Mouse (Mus musculus) 3134 (cell line): ENCODE results near the gene Luc7l3.
A peak's percentile ranks its signal among the peaks of the same experiment; 100 is the strongest.

Source experiments
- DNase-seq: peaks from one replicate; pipeline ENCODE4 v3.0.0-alpha.2; 2011; ENCODE audit warnings: low spot score; ENCODE audit not compliant: insufficient read length; ENCODE audit errors: extremely low read depth

The Luc7l3 gene

DNA sequence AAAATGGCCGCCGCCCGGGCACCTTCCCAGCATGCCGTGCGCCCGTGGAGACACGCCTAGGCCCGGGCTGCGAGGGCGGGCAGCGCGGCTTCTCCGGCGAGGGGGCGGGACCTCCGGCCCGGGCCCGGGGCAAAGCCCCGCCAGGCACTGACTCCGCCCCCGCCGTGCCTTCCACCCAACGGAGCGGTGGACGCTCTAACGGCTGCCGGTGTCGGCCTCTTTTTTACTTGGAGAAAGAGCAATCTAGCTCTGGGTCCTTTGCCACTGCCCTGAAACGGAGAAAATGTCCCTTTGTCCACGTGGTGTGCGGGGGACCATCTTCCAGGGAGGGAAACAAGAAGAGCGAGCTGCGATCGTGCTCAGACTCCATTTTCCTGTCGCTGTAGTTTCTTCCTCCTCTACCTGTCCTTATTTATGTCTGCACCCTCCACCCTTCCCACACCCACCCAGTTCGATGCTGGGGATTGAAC is at the start of gene Luc7l3:
Luc7l3 (minus strand) TSS at position 58 of the 470 bp plus-strand sequence.
- peak; percentile 92 for DNase-seq

DNA sequence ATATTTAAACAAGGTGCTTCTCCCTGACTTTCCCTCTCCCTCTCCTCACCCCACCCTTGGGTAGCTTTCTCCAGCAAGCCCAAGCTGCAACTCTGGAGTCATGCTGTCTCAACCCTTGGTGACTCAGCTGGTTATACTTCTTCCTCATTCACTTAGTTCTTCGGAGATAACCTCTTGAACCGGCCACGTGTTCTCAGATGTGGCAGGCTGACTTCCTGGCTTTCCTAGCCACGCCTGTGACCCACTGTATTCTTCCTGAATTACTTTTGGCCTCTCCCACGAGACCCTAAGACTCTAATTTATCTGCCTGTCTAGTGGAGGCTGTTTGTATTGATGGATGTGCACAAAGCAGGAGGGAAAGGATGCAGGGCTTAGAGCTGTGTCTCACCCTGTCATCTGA is 49.0 kb upstream of the Luc7l3 start:
- no peak for DNase-seq

DNA sequence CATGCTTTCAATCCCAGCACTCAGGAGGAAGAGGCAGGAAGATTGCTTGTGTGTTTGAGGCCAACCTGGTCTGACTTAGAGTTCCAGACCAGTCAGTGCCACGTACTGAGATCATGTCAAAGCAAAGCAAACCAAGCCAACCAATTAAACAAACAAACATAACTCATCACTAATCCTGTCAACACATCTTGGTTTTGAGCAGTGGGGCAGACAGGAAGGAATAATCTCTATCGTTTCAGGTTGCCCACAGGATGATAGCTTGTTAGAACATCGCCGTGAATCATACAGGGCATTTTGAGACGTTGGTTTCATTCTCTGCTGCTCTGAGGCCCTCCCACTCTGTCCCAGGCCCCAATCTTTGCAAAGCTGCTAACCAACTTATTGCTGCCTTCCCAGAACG is 48.2 kb upstream of the Luc7l3 start:
- no peak for DNase-seq

DNA sequence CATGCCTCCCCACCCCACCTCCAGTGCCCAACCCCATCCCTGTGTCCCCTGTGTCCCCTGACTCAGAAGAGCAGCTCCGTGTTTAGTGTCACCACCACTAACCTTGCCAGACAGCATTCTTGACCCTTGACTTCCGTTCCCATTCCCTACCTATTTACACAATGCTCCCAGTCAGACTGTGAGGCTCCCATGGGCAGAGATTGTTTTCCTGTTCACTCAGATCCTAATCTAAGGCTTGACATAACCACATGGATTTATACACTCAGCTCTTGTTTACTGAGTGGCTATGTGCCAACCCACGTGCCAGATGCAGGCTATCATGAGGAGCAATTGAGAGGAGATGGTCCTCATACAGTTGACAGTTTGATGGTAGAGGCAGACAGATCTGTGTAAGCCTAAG is 43.6 kb upstream of the Luc7l3 start:
- no peak for DNase-seq

DNA sequence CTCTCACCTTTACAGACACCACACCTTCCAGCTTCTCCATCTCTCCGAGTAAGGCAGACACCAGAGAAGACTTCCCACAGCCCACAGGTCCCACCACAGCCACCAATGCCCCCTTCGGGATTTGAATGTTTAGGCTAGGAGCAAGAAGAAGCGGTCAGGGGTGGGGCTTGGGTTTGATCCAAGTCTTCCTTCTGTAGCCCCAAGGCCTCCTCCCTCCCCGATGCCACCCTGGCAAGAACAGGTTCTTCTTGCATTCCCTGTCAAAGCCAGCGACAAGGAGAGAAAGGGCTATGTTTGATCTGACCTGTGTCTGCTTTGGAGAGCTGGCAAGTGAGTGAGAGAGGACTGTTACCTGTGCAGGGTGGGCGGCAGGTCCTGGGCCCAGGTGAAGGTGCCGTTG is 41.9 kb upstream of the Luc7l3 start:
- DNase-seq, result no peak

DNA sequence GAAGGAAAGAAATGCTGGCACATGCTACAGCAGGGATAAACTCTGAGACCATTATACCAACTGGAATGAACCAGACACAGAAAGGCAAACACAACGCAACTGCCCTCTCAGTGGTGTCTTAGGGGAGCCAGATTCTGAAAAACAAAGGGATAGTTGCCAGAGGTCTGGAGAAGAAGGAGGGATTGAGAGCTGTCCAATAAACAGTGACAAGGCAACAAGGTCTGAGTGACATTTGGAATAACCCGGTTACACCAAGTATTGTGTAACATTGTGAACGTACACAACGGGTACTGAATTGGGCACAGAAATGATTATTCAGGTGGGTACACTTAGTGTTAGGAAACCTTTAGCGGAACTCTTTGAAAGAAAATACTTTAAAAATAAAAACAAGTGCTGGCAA is 40.3 kb upstream of the Luc7l3 start:
- DNase-seq, result no peak

DNA sequence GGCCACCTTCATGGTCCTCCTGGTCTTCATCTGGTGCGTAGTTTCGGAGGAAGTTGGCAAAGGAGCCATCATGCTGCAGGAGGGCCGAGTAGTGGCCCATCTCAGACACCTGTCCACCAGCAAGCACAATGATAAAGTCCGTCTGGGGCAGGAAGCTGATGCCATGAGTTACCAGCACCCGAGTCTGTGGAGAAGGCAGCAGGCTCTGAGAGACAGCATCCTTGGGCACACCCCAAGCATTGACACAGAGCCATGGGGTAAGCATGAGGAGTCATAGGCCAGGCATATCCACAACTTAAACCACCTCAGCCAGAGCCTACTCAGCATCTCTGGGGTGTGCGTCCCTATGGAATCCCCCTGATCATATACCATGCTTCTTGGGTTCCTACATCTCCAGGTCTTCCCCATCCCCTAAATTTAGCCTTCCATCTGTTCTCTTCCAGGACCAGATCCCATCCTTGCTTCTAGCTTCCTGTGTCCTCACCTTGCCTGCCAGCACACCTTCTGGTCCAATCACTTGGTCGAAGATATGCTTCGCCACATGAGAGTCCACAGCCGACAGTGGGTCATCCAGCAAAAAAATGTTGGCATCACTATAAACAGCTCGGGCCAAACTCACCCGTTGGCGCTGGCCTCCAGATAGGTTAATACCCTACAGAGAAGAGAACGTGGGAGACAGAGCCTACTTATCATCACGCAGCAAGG is 39.5 kb upstream of the Luc7l3 start:
- no peak for DNase-seq

DNA sequence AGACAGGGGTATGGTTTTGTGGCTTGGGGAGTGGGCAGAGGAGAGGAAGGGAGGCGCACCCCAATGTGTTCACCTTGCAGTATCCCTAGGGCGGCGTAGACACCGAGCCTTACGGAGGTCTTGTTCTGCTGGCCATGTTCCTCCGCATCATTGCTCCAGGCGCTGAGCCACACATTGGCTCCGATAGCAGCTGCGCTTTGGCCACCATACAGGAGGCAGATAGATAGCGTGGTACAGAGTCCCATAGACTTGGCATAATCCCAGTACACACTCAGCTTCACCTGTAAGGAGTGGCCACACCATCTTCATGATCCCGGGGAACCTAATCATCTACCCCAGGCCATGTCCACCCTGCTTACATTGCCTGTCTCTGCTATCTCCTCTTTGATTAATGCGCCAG is 37.4 kb upstream of the Luc7l3 start:
- DNase-seq, result no peak

DNA sequence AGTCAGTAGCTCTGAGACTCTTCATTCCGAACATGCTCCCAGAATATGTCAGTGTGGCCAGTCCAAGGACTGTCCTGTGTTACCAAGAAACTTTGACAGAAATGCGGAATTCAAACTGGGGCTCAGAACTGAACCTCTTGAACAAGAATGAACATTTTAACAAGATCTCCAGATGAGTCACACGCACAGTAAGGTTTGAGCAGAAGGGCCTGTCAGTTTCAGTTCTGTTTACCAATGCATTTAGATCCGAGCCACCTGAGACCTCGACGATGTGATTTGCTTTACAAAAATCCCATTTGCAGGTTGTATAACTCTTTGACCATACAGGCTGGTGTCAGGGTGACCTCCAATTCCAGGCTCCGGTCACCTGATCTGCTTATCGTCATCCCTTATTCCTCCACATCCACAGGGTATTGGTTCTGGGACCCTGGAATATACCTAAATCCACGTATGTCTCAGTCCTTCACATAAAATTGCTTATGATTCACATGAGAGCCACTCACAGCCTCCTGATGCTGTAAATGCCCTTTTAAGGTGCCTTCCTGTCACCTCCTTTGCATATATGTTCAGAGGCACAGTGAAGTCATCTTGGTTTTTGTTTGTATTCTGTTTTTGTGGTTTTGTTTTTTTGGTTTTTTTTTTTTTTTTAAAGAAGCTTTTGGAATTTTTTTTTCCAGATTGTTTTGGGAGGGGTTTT is 33.9 kb upstream of the Luc7l3 start:
- DNase-seq, result no peak

DNA sequence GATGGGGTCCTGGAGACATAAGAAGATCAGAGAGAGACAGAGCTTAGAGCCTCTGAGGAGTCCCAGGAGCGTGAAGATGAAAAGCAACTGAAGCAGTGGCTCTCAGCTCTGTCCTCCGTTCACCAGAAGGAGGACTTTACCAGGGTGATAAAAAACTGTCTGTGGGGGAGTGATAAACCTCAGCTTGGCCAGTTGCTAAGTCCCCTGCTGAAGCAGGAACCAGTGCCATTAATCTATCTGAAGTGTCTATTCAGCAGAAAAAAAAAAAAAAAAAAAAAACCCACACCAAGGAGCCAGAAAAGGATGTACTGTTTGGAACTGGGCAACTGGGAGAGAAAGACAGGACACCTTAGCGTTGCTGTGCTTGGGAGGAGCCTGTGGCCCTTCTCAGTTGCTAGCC is 29.3 kb upstream of the Luc7l3 start:
- no peak for DNase-seq

DNA sequence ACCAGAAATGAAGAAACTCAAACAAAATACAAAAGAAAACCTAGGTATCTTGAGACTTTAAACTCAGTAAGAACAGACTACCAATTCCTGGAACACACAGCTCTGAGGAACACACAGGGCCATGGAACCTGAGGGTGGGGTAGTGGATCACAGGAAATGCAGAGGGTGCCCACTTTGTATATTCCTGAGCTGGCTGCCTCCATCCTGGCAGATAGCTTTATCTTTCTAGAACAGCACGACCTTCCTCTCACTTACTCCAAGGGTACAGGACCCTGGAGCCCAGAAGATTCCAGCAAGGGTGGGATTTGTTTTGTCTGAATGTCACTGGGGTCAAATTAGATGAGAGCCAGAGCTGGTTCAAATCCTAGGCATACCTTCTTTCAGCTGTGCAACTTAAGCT is 28.5 kb upstream of the Luc7l3 start:
- no peak for DNase-seq

DNA sequence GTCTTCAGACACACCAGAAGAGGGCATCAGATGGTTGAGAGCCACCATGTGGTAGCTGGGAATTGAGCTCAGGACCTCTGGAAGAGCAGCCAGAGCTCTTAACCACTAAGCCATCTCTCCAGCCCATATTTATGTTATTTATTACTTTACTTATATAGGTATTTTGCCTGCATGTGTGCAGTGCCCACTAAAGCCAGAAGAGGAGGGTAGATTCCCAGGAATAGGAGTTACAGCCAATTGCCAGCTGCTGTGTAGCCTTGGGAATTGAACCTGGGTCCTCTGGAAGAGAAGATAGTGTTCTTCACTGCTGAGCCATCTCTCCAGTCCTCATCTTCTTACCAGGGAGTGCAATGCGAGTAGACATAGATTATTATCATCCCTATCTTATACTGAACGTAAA is 28.1 kb upstream of the Luc7l3 start:
- no peak for DNase-seq

DNA sequence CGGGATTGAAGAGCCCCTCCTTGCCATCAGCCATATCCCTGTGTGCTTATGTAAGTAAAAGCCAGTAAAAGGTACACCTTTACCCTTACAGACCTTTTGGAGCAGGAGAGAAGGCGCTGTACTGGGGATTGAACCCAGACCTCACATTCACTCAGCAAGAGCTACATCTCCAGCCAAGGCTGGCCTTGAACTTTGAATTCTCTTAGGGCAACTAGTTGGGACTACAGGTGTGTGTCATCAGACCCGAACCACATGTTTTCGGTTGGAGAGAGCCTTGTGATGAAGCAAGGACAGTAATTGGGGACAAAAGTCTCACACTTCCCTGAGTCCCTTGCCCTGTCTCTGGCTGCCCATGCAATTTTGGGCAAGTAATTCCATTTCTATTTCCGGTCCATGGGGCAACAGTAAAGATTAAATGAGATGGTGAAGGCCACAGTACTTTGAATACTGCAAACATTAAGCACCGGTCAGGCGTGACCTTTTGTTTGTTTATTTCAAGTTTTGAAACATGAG is 25.3 kb upstream of the Luc7l3 start:
- DNase-seq, result no peak

DNA sequence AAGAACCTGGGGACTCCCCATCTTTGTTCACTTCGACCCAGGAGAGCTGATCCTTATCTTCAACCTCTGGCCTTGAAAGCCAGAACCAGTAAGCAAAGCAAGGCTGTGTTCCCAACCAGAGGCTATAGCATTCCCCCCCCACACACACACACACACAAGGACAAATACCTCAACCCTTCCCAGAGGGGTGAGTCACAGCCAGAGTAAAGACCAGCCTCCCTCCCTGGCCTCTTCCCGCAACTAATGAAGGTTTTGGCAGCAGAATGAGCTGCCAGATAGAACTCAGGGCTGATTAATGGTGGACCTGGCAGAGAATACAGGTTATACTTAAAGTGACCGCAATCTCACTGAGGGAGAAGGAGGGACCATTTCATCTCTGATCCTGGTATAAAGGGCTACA is 24.8 kb upstream of the Luc7l3 start:
- peak; percentile 72 for DNase-seq

DNA sequence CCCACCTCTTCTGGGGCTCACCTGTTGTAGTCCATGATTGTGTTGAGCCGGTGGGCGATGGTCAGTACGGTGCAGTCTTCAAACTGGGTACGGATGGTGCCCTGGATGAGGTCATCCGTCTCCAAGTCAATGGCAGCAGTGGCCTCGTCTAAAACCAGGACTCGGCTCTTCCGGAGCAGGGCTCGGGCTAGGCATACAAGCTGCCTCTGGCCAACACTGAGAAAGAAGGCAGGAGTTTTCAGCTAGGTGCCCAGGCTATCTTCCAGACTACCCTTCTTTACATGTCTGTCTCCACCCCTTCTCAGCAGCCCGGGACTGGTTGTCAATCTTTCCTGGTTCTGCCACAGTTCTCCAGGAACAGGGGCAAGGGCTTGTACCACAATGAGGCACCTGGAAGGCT is 24.1 kb upstream of the Luc7l3 start:
- DNase-seq, result no peak

DNA sequence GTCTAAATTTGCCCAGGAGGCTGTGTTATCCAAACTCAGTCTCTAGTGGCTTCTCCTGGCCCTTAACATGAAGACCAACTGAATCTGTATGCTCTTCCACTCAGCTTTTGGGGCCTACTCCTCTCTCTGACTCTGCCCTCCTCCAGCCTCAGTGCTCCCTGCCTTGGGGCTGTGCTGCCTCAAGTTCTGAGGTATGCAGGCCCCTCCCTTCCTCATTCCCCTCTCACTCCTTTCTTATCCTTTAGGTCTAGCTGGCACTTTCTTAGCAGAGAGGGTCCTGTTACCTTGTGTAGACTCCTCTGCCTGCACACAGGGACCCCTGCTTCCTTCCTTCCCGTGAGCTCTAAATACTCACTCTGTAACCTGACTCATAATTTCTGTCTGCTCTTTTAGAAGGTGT is 22.7 kb upstream of the Luc7l3 start:
- DNase-seq, result no peak

DNA sequence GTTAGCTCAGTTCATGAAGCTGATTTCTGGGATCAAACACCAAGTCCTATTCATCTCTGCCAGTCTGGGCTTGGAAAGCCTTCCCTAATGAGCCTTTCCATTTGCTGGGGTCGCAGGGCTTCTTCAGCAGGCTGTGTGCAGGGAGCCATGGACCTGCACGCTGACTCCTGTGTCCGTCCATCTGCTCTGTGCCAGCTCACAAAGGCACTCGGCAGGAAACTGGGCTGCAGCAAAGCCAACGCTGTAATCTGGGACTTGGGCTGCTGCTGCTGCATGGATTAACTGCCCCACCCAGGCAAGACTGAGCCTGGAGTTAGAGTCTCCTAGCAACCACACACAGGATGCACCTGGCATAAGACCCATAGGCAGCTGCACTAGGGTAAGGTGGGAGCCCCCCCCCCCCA is 22.2 kb upstream of the Luc7l3 start:
- no peak for DNase-seq

DNA sequence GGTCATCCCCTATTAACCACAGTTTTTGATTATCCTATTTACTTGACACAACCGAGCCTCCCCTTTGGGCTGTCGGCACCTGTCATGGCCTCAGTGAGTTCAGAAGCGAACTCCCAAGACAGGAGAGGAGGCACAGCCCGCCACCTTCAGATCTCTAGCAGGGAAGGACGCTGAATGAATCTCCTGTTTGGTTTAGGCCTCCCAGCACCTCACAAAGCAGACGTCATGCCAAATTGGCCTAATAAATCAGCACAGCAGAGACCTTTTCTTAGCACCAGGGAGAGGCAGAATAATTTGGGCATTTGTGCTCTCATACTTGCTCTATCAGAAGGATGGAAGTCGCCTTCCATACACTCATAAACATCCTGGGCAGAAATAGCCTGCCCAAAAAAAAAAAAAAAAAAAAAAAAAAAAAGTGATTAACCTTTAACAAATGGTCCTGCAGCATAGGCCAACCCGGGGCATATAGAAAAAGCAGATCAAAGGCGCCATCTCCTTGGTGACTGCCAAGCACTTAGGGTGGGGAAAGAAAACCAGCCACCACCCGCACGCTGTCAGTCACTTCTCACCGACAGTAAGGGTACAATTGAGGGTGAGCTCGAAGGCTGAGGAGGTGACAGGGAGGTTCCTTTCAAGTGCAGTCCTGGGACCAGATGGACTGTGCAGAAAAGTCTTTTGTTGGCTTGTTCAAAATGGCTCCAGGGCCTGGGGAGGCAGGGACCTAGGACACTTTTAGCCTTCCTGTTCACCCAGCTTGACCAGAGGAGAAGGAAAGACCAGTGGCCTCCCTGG is 20.5 kb upstream of the Luc7l3 start:
- DNase-seq, result no peak

DNA sequence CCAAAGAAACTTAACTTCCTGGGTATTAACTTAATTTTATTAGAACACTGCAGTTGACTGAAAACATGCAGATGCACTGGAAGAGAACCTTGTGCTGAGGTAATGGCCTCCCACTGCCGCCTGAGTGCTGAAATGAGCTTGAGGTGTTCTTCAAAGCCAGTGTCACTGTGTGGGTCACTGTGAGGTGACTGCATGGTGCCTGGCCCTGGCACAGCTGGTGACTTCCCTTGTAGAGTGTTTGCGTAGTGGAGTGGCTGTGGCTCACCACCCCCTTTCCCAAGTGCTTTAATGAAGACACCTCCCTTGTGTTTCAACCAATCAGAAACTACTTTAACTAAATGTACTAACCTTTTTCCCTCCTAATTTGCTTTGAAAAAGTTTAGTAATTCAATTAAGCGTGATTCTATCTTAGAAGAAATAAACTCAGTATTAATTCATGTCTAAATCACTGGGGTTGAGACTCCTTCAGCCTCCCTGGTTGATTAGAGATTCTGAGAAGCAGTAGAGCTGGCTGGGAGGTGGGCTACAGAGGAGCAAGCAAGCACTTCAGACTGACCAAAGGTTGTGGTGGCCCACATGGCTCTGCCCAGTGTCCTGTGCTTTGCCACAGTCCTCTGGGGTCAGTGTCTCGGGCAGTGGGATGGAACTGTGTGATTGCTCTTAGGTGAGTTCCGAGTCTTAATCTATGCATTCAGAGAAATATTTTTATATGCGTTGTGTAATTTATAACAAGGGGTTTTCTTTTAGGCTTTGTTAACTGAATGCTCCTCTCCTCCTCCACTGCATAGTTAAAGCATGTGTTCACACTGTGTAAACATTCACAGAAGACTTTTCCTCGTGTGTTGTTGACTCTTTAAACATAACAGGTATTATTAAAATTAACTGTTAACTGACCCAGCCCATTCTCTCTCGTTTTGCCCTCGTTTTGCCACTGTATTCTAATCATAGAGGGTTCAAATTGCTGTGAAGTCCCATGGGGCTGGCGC is 19.5 kb upstream of the Luc7l3 start:
- DNase-seq, result no peak
